8 mouse cellular contexts compared by ENCODE assay signal in the genomic region with DNA sequence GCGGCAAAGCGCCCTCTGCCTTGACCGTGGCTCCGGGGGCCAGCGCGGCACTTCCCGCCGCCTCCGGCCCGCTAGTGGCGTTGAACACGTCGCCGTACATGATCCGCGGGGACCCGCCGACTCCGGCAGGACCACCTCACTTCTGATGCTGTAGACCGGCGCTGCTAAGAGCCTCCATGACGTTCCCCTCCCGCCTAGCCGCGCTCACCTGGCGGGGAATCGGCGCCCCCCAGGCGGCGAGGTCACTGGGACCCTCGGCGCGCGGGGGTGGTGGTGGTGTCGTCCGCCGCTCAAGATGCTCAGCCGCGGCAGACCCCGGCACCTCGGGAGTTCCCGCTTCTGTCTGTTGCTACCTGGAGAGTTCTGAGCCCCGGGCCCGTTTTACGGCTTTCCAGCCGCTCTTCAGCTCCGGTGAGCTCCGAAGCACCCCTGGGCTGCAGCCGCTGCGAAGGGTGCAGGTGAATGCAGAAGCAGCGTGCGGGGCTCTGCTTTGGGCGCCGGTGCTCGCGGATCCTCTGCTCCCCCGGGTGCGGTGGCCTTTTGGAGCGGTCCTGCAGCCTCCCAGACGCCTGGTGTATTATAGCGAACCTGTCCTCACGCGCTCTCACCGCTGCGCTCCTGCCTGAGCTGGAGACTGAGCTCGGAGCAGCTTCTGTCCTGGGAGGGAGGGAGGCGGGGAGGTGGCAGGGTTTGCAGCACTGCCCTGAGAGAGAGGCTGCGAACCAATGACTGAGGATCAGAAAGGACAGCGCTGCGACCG. TPM values are rescaled to one million over a fixed set of nuclear protein-coding genes. Genes with fewer than 3 reads are reported as not detected.
A peak's percentile ranks its signal among the peaks of the same experiment; 100 is the strongest.
DNase-seq lines count a peak whose midpoint lies in the region; ATAC-seq lines count a peak whose summit lies in the region.

A gene (minus strand): TSS at position 636 of the 760 bp plus-strand sequence.

- peak within 1 kb of the TSS; percentile 69 for H3K4me3 ChIP-seq in megakaryocyte, embryonic 14.5 days (replicated peaks)
- peak within 1 kb of the TSS; percentile 49 for H3K4me3 ChIP-seq in neural tube, embryonic 15.5 days (replicated peaks)

- under 1% methylated on average over 66 of the region's 71 CpGs for WGBS in neural tube, embryonic 15.5 days

- no peak for ATAC-seq in megakaryocyte, adult 5-6 weeks (ENCODE audit: poor library complexity, severe bottlenecking)
- ATAC-seq in neural tube, embryonic 15.5 days (ENCODE audit: low FRiP score): peak; percentile 45; the same call in 1 of the 2 replicates

- no peak within 1 kb of the TSS for H3K27ac ChIP-seq in neural tube, embryonic 15.5 days (replicated peaks)

- peaks cover 85% of the 10 kb centered on the region for H3K27me3 ChIP-seq in megakaryocyte, embryonic 14.5 days (replicated peaks)
- peaks cover 59% of the 10 kb centered on the region for H3K27me3 ChIP-seq in neural tube, embryonic 15.5 days (replicated peaks)

- no peaks in the 10 kb centered on the region for H3K9me3 ChIP-seq in megakaryocyte, embryonic 14.5 days
- H3K9me3 ChIP-seq in neural tube, embryonic 15.5 days (replicated peaks): no peaks in the 10 kb centered on the region

- DNase-seq in adrenal gland, postnatal 25 days: peak; percentile 20
- no peak for DNase-seq in adrenal gland, adult (ENCODE audit: inconsistent age in 2 of 2, low spot score in 1 of 2)
- DNase-seq in left cerebral cortex, postnatal 25 days (ENCODE audit: low spot score in 2 of 2): no peak
- DNase-seq in spleen, postnatal 14 days (ENCODE audit: low spot score in 2 of 2): no peak
- no peak for DNase-seq in spleen, adult 18-20 months

- H3K4me1 ChIP-seq in megakaryocyte, embryonic 14.5 days: peaks cover 15% of the 10 kb centered on the region; the same call in 1 of the 2 replicates
- H3K4me1 ChIP-seq in neural tube, embryonic 15.5 days: peaks cover 25% of the 10 kb centered on the region

- H3K4me2 ChIP-seq in neural tube, embryonic 15.5 days: peak within 1 kb of the TSS; percentile 83

- H3K36me3 ChIP-seq in megakaryocyte, embryonic 14.5 days (replicated peaks; ENCODE audit: low read length): no peaks in the 10 kb centered on the region
- H3K36me3 ChIP-seq in neural tube, embryonic 15.5 days: no peaks in the 10 kb centered on the region

- H3K9ac ChIP-seq in neural tube, embryonic 15.5 days (replicated peaks): peak within 1 kb of the TSS; percentile 48

- intact Hi-C loops in left cerebral cortex, postnatal 25 days (cut with DNase I): no loop called here

RNA-seq across cellular contexts. Expression of the gene that starts here (rescaled TPM):
- not detected in 2 replicates for total RNA-seq in adrenal gland, postnatal 25 days (2021)
- polyA plus RNA-seq in megakaryocyte, embryonic 14.5 days (2012; ENCODE audit: insufficient read depth, low replicate concordance): not detected in 2 replicates
- total RNA-seq in megakaryocyte, adult 5-6 weeks (2015): not detected in 2 replicates
- total RNA-seq in megakaryocyte, adult 5-6 weeks (2017): not detected in 2 replicates
- 10 to 100 TPM; 10.8 to 15.4 TPM for total RNA-seq in left cerebral cortex, postnatal 25 days (2021)
- polyA plus RNA-seq in neural tube, embryonic 15.5 days (2015; fragmentation: Nextera tagmentation; extraction: Ambion mirVana): 2.1 and 2.7 TPM in 2 replicates

Comparison
In these comparisons a context has a peak if more than half of its experiments do, and no peak if none do; other contexts are left out.
1. RNA of the gene that starts here (total RNA-seq): 10.8 to 15.4 TPM in left cerebral cortex, postnatal 25 days; not detected in adrenal gland, postnatal 25 days and not detected in megakaryocyte, adult 5-6 weeks; every median in the first group is over 10 times any median in the second.
2. Peak in DNase-seq in adrenal gland, postnatal 25 days; RNA of the gene not detected or under 1 TPM.